Mouse (Mus musculus) CH12.LX (cell line): ENCODE data around the gene Ring1. TPM values are rescaled to one million over a fixed set of nuclear protein-coding genes. Genes with fewer than 3 reads are reported as not detected.
A peak's percentile ranks its signal among the peaks of the same experiment; 100 is the strongest.

Experiments used
- DNase-seq: peaks from one replicate; pipeline ENCODE4 v3.0.0-alpha.2; 2013; ENCODE audit errors: extremely low read depth
- H3K27ac ChIP-seq: 2 replicates; pipeline ENCODE4 v1.5.1; 2012; ENCODE audit warnings: low read depth, mild to moderate bottlenecking, control low read depth, moderate library complexity; ENCODE audit not compliant: insufficient read depth
- H3K27me3 ChIP-seq: replicated peaks from 2 replicates; pipeline ENCODE3; 2012; ENCODE audit warnings: inconsistent platforms
- H3K36me3 ChIP-seq, 2 experiments: replicated peaks in 1 of 2; 2 replicates each; pipeline versions ENCODE3 to v1.6.1; 2012; ENCODE audit warnings: inconsistent platforms in 1 of 2, low read length in 1 of 2, mild to moderate bottlenecking in 1 of 2, mixed read lengths in 1 of 2, moderate library complexity in 1 of 2; ENCODE audit not compliant: control insufficient read depth in 1 of 2, insufficient read depth in 1 of 2
- H3K4me1 ChIP-seq, 2 experiments: 2 replicates each; pipeline ENCODE4 v1.6.1; 2012; ENCODE audit warnings: inconsistent platforms in 1 of 2, moderate library complexity in 1 of 2; ENCODE audit not compliant: insufficient read depth in 2 of 2, control insufficient read depth in 1 of 2
- H3K4me2 ChIP-seq: 2 replicates; pipeline ENCODE4 v1.6.1; 2012; ENCODE audit warnings: low read depth, mild to moderate bottlenecking, control low read depth; ENCODE audit not compliant: poor library complexity, insufficient read depth, severe bottlenecking
- H3K4me3 ChIP-seq, 3 experiments: fragments of 150-350 bp in 1 of 3; sonication (generic) in 1 of 3; replicated peaks in 1 of 3; 2 replicates each; pipeline versions ENCODE3 to v1.5.1; 2011 to 2012; ENCODE audit warnings: low read depth in 2 of 3, low read length in 2 of 3, mild to moderate bottlenecking in 2 of 3, moderate library complexity in 2 of 3, control low read depth in 1 of 3, improper control_type of control experiment in 1 of 3, inconsistent platforms in 1 of 3, mixed read lengths in 1 of 3; ENCODE audit not compliant: poor library complexity in 1 of 3
- H3K79me2 ChIP-seq: replicated peaks from 2 replicates; pipeline ENCODE4 v1.6.1; 2012; ENCODE audit warnings: mild to moderate bottlenecking, moderate library complexity; ENCODE audit not compliant: control insufficient read depth, poor library complexity, insufficient read depth, severe bottlenecking; ENCODE audit errors: extremely low read depth
- H3K9ac ChIP-seq: 2 replicates; pipeline ENCODE4 v1.6.1; 2012; ENCODE audit warnings: low read depth, mild to moderate bottlenecking, control low read depth, moderate library complexity; ENCODE audit not compliant: insufficient read depth
- H3K9me3 ChIP-seq: replicated peaks from 2 replicates; pipeline ENCODE3; 2012; ENCODE audit warnings: low read length, inconsistent platforms, mixed read lengths
- BHLHE40 ChIP-seq: IDR thresholded peaks from 2 replicates; pipeline ENCODE4 v1.6.1; 2011; ENCODE audit warnings: mild to moderate bottlenecking, low read depth, low read length, improper control_type of control experiment
- CHD1 ChIP-seq: IDR thresholded peaks from 2 replicates; pipeline ENCODE4 v1.6.1; 2012; ENCODE audit warnings: low read depth, low read length, improper control_type of control experiment, inconsistent platforms
- CHD2 ChIP-seq: IDR thresholded peaks from 2 replicates; pipeline ENCODE4 v1.6.1; 2011; ENCODE audit warnings: low read length, improper control_type of control experiment
- CTCF ChIP-seq, 2 experiments: IDR thresholded peaks in 1 of 2; conservative IDR thresholded peaks in 1 of 2; 2 replicates each; pipeline ENCODE4 v1.5.1; 2011 to 2012; ENCODE audit warnings: low read depth in 2 of 2, low read length in 2 of 2, improper control_type of control experiment in 1 of 2, inconsistent platforms in 1 of 2, mild to moderate bottlenecking in 1 of 2, moderate library complexity in 1 of 2
- E2F4 ChIP-seq: IDR thresholded peaks from 2 replicates; pipeline ENCODE4 v1.6.1; 2011; ENCODE audit warnings: low read depth, low read length, improper control_type of control experiment; ENCODE audit not compliant: insufficient replicate concordance
- ELF1 ChIP-seq: IDR thresholded peaks from 2 replicates; pipeline ENCODE4 v1.6.1; 2014; ENCODE audit warnings: low read depth, mild to moderate bottlenecking, inconsistent platforms, low read length, improper control_type of control experiment
- EP300 ChIP-seq: IDR thresholded peaks from 2 replicates; pipeline ENCODE4 v1.6.1; 2011; ENCODE audit warnings: low read length, improper control_type of control experiment
- ETS1 ChIP-seq: conservative IDR thresholded peaks from 2 replicates; pipeline ENCODE4 v1.6.1; 2012; ENCODE audit warnings: low read depth, mild to moderate bottlenecking, inconsistent platforms, low read length, improper control_type of control experiment, moderate library complexity
- GABPA ChIP-seq: IDR thresholded peaks from 2 replicates; pipeline ENCODE4 v1.6.1; 2012; ENCODE audit warnings: low read depth, low read length, improper control_type of control experiment, inconsistent platforms; ENCODE audit not compliant: insufficient replicate concordance
- HCFC1 ChIP-seq: IDR thresholded peaks from 2 replicates; pipeline ENCODE4 v1.6.1; 2012; ENCODE audit warnings: low read depth, mild to moderate bottlenecking, inconsistent platforms, low read length, improper control_type of control experiment
- IRF4 ChIP-seq: IDR thresholded peaks from 2 replicates; pipeline ENCODE4 v1.6.1; 2014; ENCODE audit warnings: low read depth, mild to moderate bottlenecking, inconsistent platforms, low read length, improper control_type of control experiment
- JUN ChIP-seq: IDR thresholded peaks from 2 replicates; pipeline ENCODE4 v1.6.1; 2011; ENCODE audit warnings: low read depth, mild to moderate bottlenecking, low read length, improper control_type of control experiment, moderate library complexity; ENCODE audit not compliant: insufficient read depth
- JUND ChIP-seq: conservative IDR thresholded peaks from 2 replicates; pipeline ENCODE4 v1.6.1; 2011; ENCODE audit warnings: low read depth, low read length, improper control_type of control experiment
- KAT2A ChIP-seq: IDR thresholded peaks from 2 replicates; pipeline ENCODE4 v1.6.1; 2012; ENCODE audit warnings: low read length, improper control_type of control experiment, inconsistent platforms; ENCODE audit not compliant: insufficient replicate concordance
- MAFK ChIP-seq: IDR thresholded peaks from 2 replicates; pipeline ENCODE4 v1.6.1; 2011; ENCODE audit warnings: low read length, improper control_type of control experiment; ENCODE audit not compliant: insufficient replicate concordance
- MAX ChIP-seq: IDR thresholded peaks from 2 replicates; pipeline ENCODE4 v1.6.1; 2011; ENCODE audit warnings: low read length, improper control_type of control experiment
- MAZ ChIP-seq: IDR thresholded peaks from 2 replicates; pipeline ENCODE4 v1.6.1; 2012; ENCODE audit warnings: low read depth, mild to moderate bottlenecking, inconsistent platforms, low read length, improper control_type of control experiment, moderate library complexity
- MEF2A ChIP-seq: IDR thresholded peaks from 2 replicates; pipeline ENCODE4 v1.6.1; 2014; ENCODE audit warnings: low read depth, mild to moderate bottlenecking, inconsistent platforms, low read length, improper control_type of control experiment, borderline replicate concordance
- MXI1 ChIP-seq: IDR thresholded peaks from 2 replicates; pipeline ENCODE4 v1.6.1; 2011; ENCODE audit warnings: mild to moderate bottlenecking, low read depth, low read length, improper control_type of control experiment
- MYC ChIP-seq: IDR thresholded peaks from 2 replicates; pipeline ENCODE4 v1.6.1; 2011; ENCODE audit warnings: low read depth, mild to moderate bottlenecking, improper control_type of control experiment, low read length
- NELFE ChIP-seq: IDR thresholded peaks from 2 replicates; pipeline ENCODE4 v1.6.1; 2011; ENCODE audit warnings: low read depth, low read length, improper control_type of control experiment
- NRF1 ChIP-seq: IDR thresholded peaks from 2 replicates; pipeline ENCODE4 v1.6.1; 2014; ENCODE audit warnings: low read depth, mild to moderate bottlenecking, inconsistent platforms, low read length, improper control_type of control experiment, moderate library complexity
- PAX5 ChIP-seq: IDR thresholded peaks from 2 replicates; pipeline ENCODE4 v1.6.1; 2012; ENCODE audit warnings: low read length, inconsistent platforms, mixed read lengths
- POLR2A ChIP-seq: IDR thresholded peaks from 2 replicates; pipeline ENCODE4 v1.6.1; 2011; ENCODE audit warnings: low read depth, mild to moderate bottlenecking, improper control_type of control experiment, low read length
- POLR2AphosphoS2 ChIP-seq: IDR thresholded peaks from 2 replicates; pipeline ENCODE4 v1.6.1; 2011; ENCODE audit warnings: low read depth, low read length, improper control_type of control experiment
- RAD21 ChIP-seq: IDR thresholded peaks from 2 replicates; pipeline ENCODE4 v1.6.1; 2011; ENCODE audit warnings: low read depth, mild to moderate bottlenecking, low read length, improper control_type of control experiment, moderate library complexity
- RCOR1 ChIP-seq: conservative IDR thresholded peaks from 2 replicates; pipeline ENCODE4 v1.6.1; 2012; ENCODE audit warnings: low read depth, mild to moderate bottlenecking, inconsistent platforms, low read length, improper control_type of control experiment
- SIN3A ChIP-seq: IDR thresholded peaks from 2 replicates; pipeline ENCODE4 v1.6.1; 2012; ENCODE audit warnings: low read length, improper control_type of control experiment, inconsistent platforms
- SMC3 ChIP-seq: IDR thresholded peaks from 2 replicates; pipeline ENCODE4 v1.6.1; 2011; ENCODE audit warnings: low read depth, low read length, improper control_type of control experiment
- TBP ChIP-seq: conservative IDR thresholded peaks from 2 replicates; pipeline ENCODE4 v1.6.1; 2011; ENCODE audit warnings: low read depth, low read length, improper control_type of control experiment
- TCF12 ChIP-seq: IDR thresholded peaks from 2 replicates; pipeline ENCODE4 v1.6.1; 2014; ENCODE audit warnings: low read depth, mild to moderate bottlenecking, inconsistent platforms, low read length, improper control_type of control experiment
- UBTF ChIP-seq: IDR thresholded peaks from 2 replicates; pipeline ENCODE4 v1.6.1; 2012; ENCODE audit warnings: low read depth, mild to moderate bottlenecking, inconsistent platforms, low read length, improper control_type of control experiment, moderate library complexity
- USF1 ChIP-seq: IDR thresholded peaks from 2 replicates; pipeline ENCODE4 v1.6.1; 2014; ENCODE audit warnings: low read depth, mild to moderate bottlenecking, inconsistent platforms, low read length, improper control_type of control experiment
- USF2 ChIP-seq: conservative IDR thresholded peaks from 2 replicates; pipeline ENCODE4 v1.6.1; 2011; ENCODE audit warnings: low read depth, low read length, improper control_type of control experiment
- ZC3H11A ChIP-seq: IDR thresholded peaks from 2 replicates; pipeline ENCODE4 v1.6.1; 2012; ENCODE audit warnings: low read depth, mild to moderate bottlenecking, inconsistent platforms, low read length, improper control_type of control experiment
- ZKSCAN1 ChIP-seq: IDR thresholded peaks from 2 replicates; pipeline ENCODE4 v1.6.1; 2012; ENCODE audit warnings: low read depth, inconsistent platforms, low read length, improper control_type of control experiment, borderline replicate concordance
- ZMIZ1 ChIP-seq: IDR thresholded peaks from 2 replicates; pipeline ENCODE4 v1.6.1; 2012; ENCODE audit warnings: low read depth, mild to moderate bottlenecking, inconsistent platforms, low read length, improper control_type of control experiment
- ZNF384 ChIP-seq: IDR thresholded peaks from 2 replicates; pipeline ENCODE4 v1.6.1; 2012; ENCODE audit warnings: low read depth, low read length, improper control_type of control experiment, inconsistent platforms
- dilution Hi-C: fragments of 300-500 bp; cut with MboI; formaldehyde crosslinking; loops from 2 replicates; pipeline ENCODE4 v1.14.3; 2020; ENCODE audit warnings: low sequenced_read_pairs; ENCODE audit not compliant: extremely low pct_unique_long_range_greater_than_20kb, extremely low pct_ligation_motif_present
- in situ Hi-C: fragments of 300-500 bp; cut with MboI; formaldehyde crosslinking; loops from 3 replicates; pipeline ENCODE4 v1.14.3; 2019; ENCODE audit warnings: low sequenced_read_pairs, low pct_ligation_motif_present, low pct_unique_long_range_greater_than_20kb, mixed read lengths
- polyA plus RNA-seq: library from polyadenylated mRNA; unstranded; fragments of >175 nt; gene quantifications from 2 replicates; pipeline ENCODE4 v1.2.1, GENCODE M21; 2012; ENCODE audit warnings: low read depth; ENCODE audit not compliant: insufficient read length
- total RNA-seq, 2 experiments: library from RNA; depleted of rRNA; stranded (reverse); fragments of 300-350 nt in 1 of 2; fragments of >200 nt in 1 of 2; gene quantifications; 2 replicates each; pipeline ENCODE4 v1.2.3; 2012 to 2014

Ring1 gene
- total and polyA plus RNA-seq, 3 experiments: 11.9 to 18.0 (median 13.7) TPM

DNA sequence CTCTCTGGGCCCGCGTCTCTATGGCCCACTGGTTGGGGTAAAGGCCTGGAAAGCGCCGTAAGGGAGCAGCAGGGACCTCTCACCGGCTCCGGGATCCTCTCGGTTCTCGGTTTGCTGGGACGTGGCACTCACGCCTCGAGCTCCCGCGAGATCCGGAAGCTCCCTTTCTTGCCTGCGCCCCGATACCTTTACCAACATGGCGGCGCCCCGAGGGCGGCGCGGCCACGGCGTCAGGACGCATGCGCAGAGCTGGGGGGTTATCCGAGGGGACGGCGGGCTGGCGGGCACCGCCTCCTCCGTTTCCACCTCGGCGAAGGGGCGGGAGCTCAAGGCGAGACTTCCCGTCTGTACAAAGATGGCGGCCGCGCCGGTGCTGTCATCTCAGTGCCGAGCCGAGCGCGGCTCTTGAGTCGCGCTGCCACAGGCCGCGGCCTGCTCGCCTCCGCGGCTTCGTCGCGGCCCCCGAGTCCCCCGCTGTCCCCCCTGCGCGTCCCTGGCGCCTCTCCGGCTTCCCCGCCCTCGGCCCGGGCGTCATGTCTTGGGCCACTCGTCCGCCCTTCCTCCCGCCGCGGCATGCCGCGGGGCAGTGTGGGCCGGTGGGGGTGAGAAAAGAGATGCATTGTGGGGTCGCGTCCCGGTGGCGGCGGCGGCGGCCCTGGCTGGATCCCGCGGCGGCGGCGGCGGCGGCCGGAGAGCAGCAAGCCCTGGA lies 7.1 kb upstream of the Ring1 start, which contains the start of the genes Slc39a7 and Rxrb:
TSS of gene Slc39a7 (minus strand) at position 218 of the 709 bp plus-strand sequence.
TSS of gene Rxrb (plus strand) at position 348 of the 709 bp plus-strand sequence.
- peaks cover 36 to 58% of the 10 kb centered on the region in 2 experiments for H3K36me3 ChIP-seq
- TF ChIP-seq MEF2A (peak; percentile 61; the same call in 1 of the 2 replicates), SMC3 (no peak), JUN (no peak), POLR2A (peak; percentile 87), CHD1 (no peak; the same call in 1 of the 2 replicates), TCF12 (peak; percentile 92), NRF1 (peak; percentile 99), MAX (0 out of 2 replicates have a peak, but pooled peaks have one; percentile 39), RAD21 (no peak), IRF4 (peak; percentile 24; the same call in 1 of the 2 replicates), HCFC1 (peak; percentile 95), ZMIZ1 (peak; percentile 83), ZC3H11A (no peak), UBTF (peak; percentile 50; the same call in 1 of the 2 replicates), CTCF (conservative IDR thresholded peaks at IDR 0.05 in 1 of 2, IDR thresholded peaks at IDR 0.05 in 1 of 2; ENCODE audit: low read depth in 2 of 2, low read length in 2 of 2) (no peak), MXI1 (peak; percentile 83), MAFK (no peak), E2F4 (peak; percentile 45; the same call in 1 of the 2 replicates), ZKSCAN1 (no peak), ETS1 (no peak), RCOR1 (no peak), ZNF384 (no peak), KAT2A (peak; percentile 89; the same call in 1 of the 2 replicates), TBP (peak; percentile 84), MYC (peak; percentile 80), USF1 (no peak), PAX5 (no peak), SIN3A (peak; percentile 74; the same call in 1 of the 2 replicates), CHD2 (peak; percentile 100), USF2 (no peak), MAZ (peak; percentile 85; the same call in 1 of the 2 replicates), JUND (no peak), GABPA (peak; percentile 22; the same call in 1 of the 2 replicates), POLR2AphosphoS2 (peak; percentile 53; the same call in 1 of the 2 replicates), EP300 (no peak), NELFE (peak; percentile 85), ELF1 (peak; percentile 91), BHLHE40 (peak; percentile 41)
- H3K9me3 ChIP-seq: no peaks in the 10 kb centered on the region
- in situ Hi-C loops (no loop called here), dilution Hi-C loops (no loop called here)
- peaks cover 26 to 52% of the 10 kb centered on the region in 2 experiments for H3K4me1 ChIP-seq
- peak within 1 kb of the TSS; percentile 73 for H3K4me2 ChIP-seq
- peaks cover 32% of the 10 kb centered on the region for H3K79me2 ChIP-seq
- peak within 1 kb of the TSS; percentile 96 for H3K9ac ChIP-seq
- peak within 1 kb of the TSS; percentile 86 for H3K27ac ChIP-seq
- peak; percentile 97 for DNase-seq
- H3K27me3 ChIP-seq: no peaks in the 10 kb centered on the region
- peak within 1 kb of the TSS; percentile 90 to 97 (median 94) for H3K4me3 ChIP-seq
